Mouse (Mus musculus): ENCODE data around the gene Cel. TPM values are rescaled to one million over a fixed set of nuclear protein-coding genes. Genes with fewer than 3 reads are reported as not detected.
A peak's percentile ranks its signal among the peaks of the same experiment; 100 is the strongest.
"Not testable (repeated sequence)": the region's sequence is repeated elsewhere in the genome, so short reads cannot be mapped to it uniquely, and the experiment has no call there.

Gene Cel
- polyA plus RNA-seq, 1 experiment from 2014 or later: 0.08 TPM

DNA sequence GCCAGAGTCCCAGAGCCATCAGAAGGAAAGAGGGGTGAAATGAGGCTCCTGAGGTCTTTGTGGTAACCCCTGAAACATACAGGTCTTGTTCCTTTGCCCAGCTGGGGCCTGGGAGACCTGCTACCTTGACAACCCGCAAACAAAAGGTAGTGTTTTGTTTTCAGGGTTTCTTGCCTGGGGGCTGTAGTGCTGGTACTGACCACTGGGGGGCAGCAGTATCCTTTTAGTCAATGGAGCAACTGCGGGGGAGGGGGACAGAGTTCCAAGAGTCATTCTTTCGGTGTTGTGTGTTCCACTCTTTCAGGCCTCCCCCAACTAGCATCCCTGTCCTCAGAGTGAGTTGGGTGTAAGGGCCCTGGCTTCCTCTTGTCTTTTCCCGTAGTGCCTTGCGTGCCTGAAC lies 48.7 kb downstream of the Cel start:
- H3K4me3 ChIP-seq (replicated peaks): peak overlapping the region; percentile 79
- WGBS: 11% methylated on average over 5 of the region's 5 CpGs
- H3K4me2 ChIP-seq (replicated peaks): peak overlapping the region; percentile 94
- no peaks in the 10 kb centered on the region for H3K36me3 ChIP-seq
- no peaks in the 10 kb centered on the region for H3K27me3 ChIP-seq
- no peak for ATAC-seq (ENCODE audit: insufficient number of reproducible peaks, low FRiP score, low TSS enrichment, low read depth)
- peaks cover 43% of the 10 kb centered on the region for H3K4me1 ChIP-seq
- no peak overlapping the region for H3K27ac ChIP-seq (replicated peaks)
- no peaks in the 10 kb centered on the region for H3K9me3 ChIP-seq (replicated peaks)
- H3K9ac ChIP-seq: 0 out of 2 replicates have a peak overlapping the region, but pooled peaks have one; percentile 74

DNA sequence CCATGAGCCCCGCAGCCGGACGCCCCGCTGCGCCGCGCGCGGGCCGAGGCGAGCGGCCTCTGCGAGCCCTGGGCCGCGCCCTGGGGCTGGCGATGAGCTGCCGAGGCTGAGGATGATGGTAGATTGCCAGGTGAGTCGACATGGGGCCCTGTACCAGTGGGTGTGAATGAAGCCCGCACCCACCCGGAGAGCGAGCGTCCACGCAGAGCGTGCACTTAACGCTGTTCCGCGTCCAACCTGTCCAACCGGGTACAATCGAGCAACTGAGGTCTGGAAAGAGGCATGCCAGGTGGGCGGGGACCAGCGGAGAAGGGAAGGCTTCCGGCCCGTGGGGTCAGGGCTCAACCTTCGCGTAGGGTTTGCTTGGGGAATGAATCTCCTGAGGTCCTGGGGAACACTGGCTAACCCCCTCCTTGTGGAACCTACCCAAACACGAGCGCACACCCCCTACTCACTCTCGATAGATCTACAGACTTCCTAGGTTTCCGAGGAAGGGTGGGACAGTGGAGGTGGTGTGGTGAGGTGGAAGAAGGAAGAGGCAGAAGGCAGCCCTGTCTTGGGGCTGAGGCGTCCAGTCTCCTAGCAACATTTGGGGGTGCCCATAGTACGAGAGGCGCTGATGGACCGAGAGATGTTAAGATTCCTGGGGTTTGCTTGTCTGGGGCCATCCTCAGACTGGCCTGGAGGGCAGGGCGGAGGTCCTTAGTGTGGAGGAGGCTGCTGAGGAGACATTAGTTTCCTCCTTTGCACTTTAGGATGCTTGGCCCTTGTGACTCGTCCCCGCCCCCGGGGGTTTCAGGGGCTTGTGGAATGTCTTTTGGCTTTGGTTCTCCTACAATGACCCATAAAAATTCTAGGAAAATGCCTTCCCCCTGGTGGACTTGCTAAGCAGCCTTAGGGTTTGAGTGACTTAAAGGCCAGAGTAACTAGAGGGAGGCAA lies 49.5 kb downstream of the Cel start:
- 5% methylated on average over 47 of the region's 47 CpGs for WGBS
- Histone ChIP-seq H3K27me3 (no peaks in the 10 kb centered on the region), H3K4me1 (peaks cover 39% of the 10 kb centered on the region), H3K4me2 (replicated peaks) (peak overlapping the region; percentile 94), H3K4me3 (replicated peaks) (peak overlapping the region; percentile 79), H3K27ac (replicated peaks) (peak overlapping the region; percentile 82), H3K36me3 (no peaks in the 10 kb centered on the region), H3K9ac (peak overlapping the region; percentile 74), H3K9me3 (replicated peaks) (no peaks in the 10 kb centered on the region)
- 0 out of 2 replicates have a peak, but pooled peaks have one; percentile 4 for ATAC-seq (ENCODE audit: insufficient number of reproducible peaks, low FRiP score, low TSS enrichment, low read depth)

DNA sequence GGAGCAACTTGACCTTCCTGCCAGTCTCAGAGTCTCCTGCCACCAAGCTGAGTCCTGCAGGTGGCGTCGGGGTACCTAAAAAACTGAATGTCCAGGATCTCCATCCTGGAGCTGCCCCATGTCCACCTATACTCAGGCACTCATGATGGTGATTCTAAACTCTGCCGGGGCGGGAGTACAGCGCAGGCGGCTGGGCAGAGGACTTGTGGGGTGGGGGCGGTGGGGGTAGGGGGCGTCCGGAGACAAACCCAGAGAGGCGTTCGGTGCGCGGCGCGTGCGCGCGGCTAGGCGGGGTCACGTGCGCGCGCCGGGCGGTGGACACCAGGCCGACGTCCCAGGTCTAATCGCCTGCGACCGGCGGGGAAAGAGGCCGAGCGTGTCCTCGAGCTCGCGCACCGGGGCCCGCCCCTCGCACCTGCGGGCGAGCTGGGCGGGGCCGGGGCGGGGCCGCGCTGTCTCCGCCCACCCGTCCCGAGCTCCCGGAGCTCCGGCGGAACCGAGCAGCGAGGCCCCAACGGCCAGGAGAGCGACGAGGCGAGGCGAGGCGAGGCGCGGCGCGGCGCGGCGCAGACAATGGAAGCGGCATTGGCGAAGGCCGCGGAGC lies 50.3 kb downstream of the Cel start, which contains the start of gene Ralgds:
Gene Ralgds, plus strand, starts transcription at position 328 of the 604 bp plus-strand sequence.
- peak; percentile 71 for ATAC-seq (ENCODE audit: insufficient number of reproducible peaks, low FRiP score, low TSS enrichment, low read depth)
- Histone ChIP-seq H3K4me3 (replicated peaks) (peak within 1 kb of the TSS; percentile 79), H3K27me3 (no peaks in the 10 kb centered on the region), H3K4me1 (peaks cover 31% of the 10 kb centered on the region), H3K27ac (replicated peaks) (peak within 1 kb of the TSS; percentile 82), H3K4me2 (replicated peaks) (peak within 1 kb of the TSS; percentile 94), H3K36me3 (no peaks in the 10 kb centered on the region), H3K9ac (peak within 1 kb of the TSS; percentile 74), H3K9me3 (replicated peaks) (no peaks in the 10 kb centered on the region)
- under 1% methylated on average over 47 of the region's 71 CpGs for WGBS

DNA sequence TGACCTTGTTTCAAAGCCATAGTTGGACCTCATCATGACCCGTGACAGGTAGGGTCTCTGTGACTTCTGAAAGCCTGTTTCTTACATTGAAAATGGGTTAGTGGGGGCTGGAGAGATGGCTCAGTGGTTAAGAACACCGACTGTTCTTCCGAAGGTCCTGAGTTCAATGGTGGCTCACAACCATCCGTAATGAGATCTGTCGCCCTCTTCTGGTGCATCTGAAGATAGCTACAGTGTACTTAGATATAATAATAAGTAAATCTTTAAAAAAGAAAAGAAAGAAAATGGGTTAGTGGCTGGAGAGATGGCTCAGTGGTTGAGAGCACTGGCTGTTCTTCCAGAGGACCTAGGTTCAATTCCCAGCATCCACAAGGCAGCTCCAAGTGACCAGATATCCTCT lies 51.6 kb downstream of the Cel start:
- ATAC-seq (ENCODE audit: insufficient number of reproducible peaks, low FRiP score, low TSS enrichment, low read depth); H3K9me3 ChIP-seq (replicated peaks); H3K36me3 ChIP-seq; H3K4me2 ChIP-seq (replicated peaks); H3K27ac ChIP-seq (replicated peaks); H3K27me3 ChIP-seq; H3K9ac ChIP-seq; H3K4me3 ChIP-seq (replicated peaks): not testable (repeated sequence)
- H3K4me1 ChIP-seq: peaks cover 23% of the 10 kb centered on the region
- 50% methylated on average over 5 of the region's 5 CpGs for WGBS

DNA sequence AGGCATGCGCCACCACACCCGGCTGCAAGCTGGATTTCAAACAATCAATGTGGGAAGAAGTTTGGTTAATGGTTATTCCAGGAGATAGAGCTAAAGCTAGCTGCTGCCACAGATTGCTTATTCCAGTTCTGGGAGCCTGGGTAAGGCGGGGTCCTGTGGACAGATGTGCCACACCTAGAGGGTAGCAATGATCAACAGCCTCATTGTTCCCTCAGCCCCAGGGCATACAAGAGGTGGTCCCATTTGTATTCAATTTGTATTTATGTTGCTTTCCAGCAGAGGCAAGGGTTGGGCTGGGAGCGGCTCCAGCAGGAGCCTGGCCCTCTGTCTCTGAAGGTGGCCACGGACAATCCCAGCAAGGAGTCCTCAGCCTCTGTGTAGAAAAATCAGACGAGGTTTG lies 56.9 kb downstream of the Cel start:
- Histone ChIP-seq H3K4me2 (replicated peaks) (no peak overlapping the region), H3K9me3 (replicated peaks) (no peaks in the 10 kb centered on the region), H3K27me3 (no peaks in the 10 kb centered on the region), H3K4me3 (replicated peaks) (no peak overlapping the region), H3K27ac (replicated peaks) (no peak overlapping the region), H3K4me1 (no peaks in the 10 kb centered on the region), H3K9ac (no peak overlapping the region), H3K36me3 (no peaks in the 10 kb centered on the region)
- no peak for ATAC-seq (ENCODE audit: insufficient number of reproducible peaks, low FRiP score, low TSS enrichment, low read depth)
- WGBS: 71% methylated on average over 6 of the region's 6 CpGs

DNA sequence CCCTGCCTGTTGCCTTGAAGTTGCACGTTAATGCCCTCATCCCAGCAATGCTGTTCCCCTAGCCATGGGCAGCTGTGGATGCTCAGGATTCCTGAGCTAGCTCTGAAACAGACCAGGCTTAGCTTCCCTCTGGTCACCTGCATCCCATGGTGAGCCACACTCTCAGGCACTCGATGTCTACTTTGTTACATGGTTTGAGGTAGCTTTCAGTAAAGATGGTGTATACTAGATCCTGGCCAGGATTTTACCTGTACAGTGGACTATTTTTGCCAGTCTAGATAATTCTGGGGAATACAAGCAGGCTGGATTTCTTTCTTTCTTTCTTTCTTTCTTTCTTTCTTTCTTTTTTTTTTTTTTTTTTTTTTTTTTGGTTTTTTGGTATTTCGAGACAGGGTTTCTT lies 57.4 kb downstream of the Cel start, which contains the start of gene Gm10134:
Gene Gm10134, plus strand, starts transcription at position 301 of the 400 bp plus-strand sequence.
- Histone ChIP-seq H3K27me3 (no peaks in the 10 kb centered on the region), H3K4me2 (replicated peaks) (no peak within 1 kb of the TSS), H3K4me3 (replicated peaks) (no peak within 1 kb of the TSS), H3K27ac (replicated peaks) (no peak within 1 kb of the TSS), H3K9me3 (replicated peaks) (no peaks in the 10 kb centered on the region), H3K9ac (no peak within 1 kb of the TSS), H3K36me3 (no peaks in the 10 kb centered on the region), H3K4me1 (no peaks in the 10 kb centered on the region)
- ATAC-seq (ENCODE audit: insufficient number of reproducible peaks, low FRiP score, low TSS enrichment, low read depth): no peak
- 69% methylated on average over 3 of the region's 3 CpGs for WGBS

Small RNA genes within 50 kb of the gene (microRNA-seq; reads per million reads assigned to microRNA genes)
- gene Gm22824 (ENCODE audit: borderline number of aligned reads): not detected

Other genes starting within 250 kb of the Cel start
- gene Ppp1r26, start 116.6 kb downstream of the Cel start, polyA plus RNA-seq (2015; fragmentation: Nextera tagmentation; extraction: Ambion mirVana): 5.3 and 6.5 TPM in 2 replicates
- 6.9 and 11.8 TPM in 2 replicates for gene 1700007K13Rik, start 97.1 kb downstream of the Cel start, polyA plus RNA-seq (2015; fragmentation: Nextera tagmentation; extraction: Ambion mirVana)
- 50.1 and 54.8 TPM in 2 replicates for gene Mrps2, start 95.3 kb downstream of the Cel start, polyA plus RNA-seq (2015; fragmentation: Nextera tagmentation; extraction: Ambion mirVana)
- 0.95 and 1.2 TPM in 2 replicates for gene Gbgt1, start 66.5 kb downstream of the Cel start, polyA plus RNA-seq (2015; fragmentation: Nextera tagmentation; extraction: Ambion mirVana)
- 1.7 and 2.2 TPM in 2 replicates for gene Gm10134, start 57.3 kb downstream of the Cel start, polyA plus RNA-seq (2015; fragmentation: Nextera tagmentation; extraction: Ambion mirVana)
- gene Ralgds, start 50.3 kb downstream of the Cel start, polyA plus RNA-seq (2015; fragmentation: Nextera tagmentation; extraction: Ambion mirVana): 69.3 and 70.8 TPM in 2 replicates
- 45.9 and 47.7 TPM in 2 replicates for gene Gtf3c5, start 20.3 kb upstream of the Cel start, polyA plus RNA-seq (2015; fragmentation: Nextera tagmentation; extraction: Ambion mirVana)
- not detected in 2 replicates for gene Gfi1b, start 58.6 kb upstream of the Cel start, polyA plus RNA-seq (2015; fragmentation: Nextera tagmentation; extraction: Ambion mirVana)
- 17.2 and 18.0 TPM in 2 replicates for gene Tsc1, start 77.8 kb upstream of the Cel start, polyA plus RNA-seq (2015; fragmentation: Nextera tagmentation; extraction: Ambion mirVana)
- gene Spaca9, start 136.3 kb upstream of the Cel start, polyA plus RNA-seq (2015; fragmentation: Nextera tagmentation; extraction: Ambion mirVana): 7.4 and 10.3 TPM in 2 replicates
- gene Ak8, start 136.8 kb upstream of the Cel start, polyA plus RNA-seq (2015; fragmentation: Nextera tagmentation; extraction: Ambion mirVana): 2.9 and 6.5 TPM in 2 replicates